Mouse (Mus musculus) myocyte (in vitro differentiated cells): ENCODE data around the gene Cbl.

Experiments
- CEBPB ChIP-seq: IDR thresholded peaks from 2 replicates; pipeline ENCODE4 v1.6.1; 2011; ENCODE audit warnings: mild to moderate bottlenecking, moderate library complexity; ENCODE audit not compliant: poor library complexity, insufficient read depth, severe bottlenecking
- E2F4 ChIP-seq: IDR thresholded peaks from one replicate; pipeline ENCODE4 v1.6.1; 2011; ENCODE audit warnings: mild to moderate bottlenecking, control low read depth, moderate library complexity; ENCODE audit not compliant: insufficient read depth
- MAX ChIP-seq: IDR thresholded peaks from one replicate; pipeline ENCODE4 v1.6.1; 2011; ENCODE audit warnings: low read depth, mild to moderate bottlenecking, control low read depth
- MYOD1 ChIP-seq, 3 experiments: IDR thresholded peaks; one replicate each; pipeline ENCODE4 v1.6.1; 2011; ENCODE audit warnings: control low read depth in 2 of 3, low read depth in 2 of 3, mild to moderate bottlenecking in 2 of 3, moderate library complexity in 1 of 3; ENCODE audit not compliant: insufficient read length in 2 of 3, control insufficient read depth in 1 of 3
- MYOG ChIP-seq, 3 experiments: IDR thresholded peaks; one replicate each; pipeline ENCODE4 v1.6.1; 2011; ENCODE audit warnings: control low read depth in 2 of 3, low read depth in 2 of 3, mild to moderate bottlenecking in 2 of 3; ENCODE audit not compliant: insufficient read length in 2 of 3, control insufficient read depth in 1 of 3, insufficient read depth in 1 of 3
- POLR2A ChIP-seq: IDR thresholded peaks from one replicate; pipeline ENCODE4 v1.6.1; 2011; ENCODE audit warnings: low read depth, mild to moderate bottlenecking, control low read depth, moderate library complexity; ENCODE audit not compliant: insufficient read length
- POLR2AphosphoS2 ChIP-seq: IDR thresholded peaks from one replicate; pipeline ENCODE4 v1.6.1; 2011; ENCODE audit warnings: low read depth, control low read depth; ENCODE audit not compliant: insufficient read length
- REST ChIP-seq: IDR thresholded peaks from one replicate; pipeline ENCODE4 v1.6.1; 2011; ENCODE audit warnings: mild to moderate bottlenecking, control low read depth, moderate library complexity; ENCODE audit not compliant: insufficient read depth, insufficient read length
- SRF ChIP-seq: IDR thresholded peaks from one replicate; pipeline ENCODE4 v1.6.1; 2011; ENCODE audit warnings: low read depth; ENCODE audit not compliant: control insufficient read depth, insufficient read length
- TCF12 ChIP-seq: IDR thresholded peaks from one replicate; pipeline ENCODE4 v1.6.1; 2011; ENCODE audit warnings: mild to moderate bottlenecking, control low read depth; ENCODE audit not compliant: poor library complexity, insufficient read depth, severe bottlenecking
- TCF3 ChIP-seq: IDR thresholded peaks from one replicate; pipeline ENCODE4 v1.6.1; 2011; ENCODE audit warnings: low read depth, control low read depth; ENCODE audit not compliant: insufficient read length
- USF1 ChIP-seq: IDR thresholded peaks from one replicate; pipeline ENCODE4 v1.6.1; 2011; ENCODE audit warnings: low read depth, mild to moderate bottlenecking, control low read depth, moderate library complexity

GRCm38 (mm10) chr9:44114453-44114852, 119.4 kb downstream of the Cbl start:
- no peak for TF ChIP-seq MYOG (IDR thresholded peaks at IDR 0.05; ENCODE audit: control insufficient read depth in 1 of 3, insufficient read depth in 1 of 3, insufficient read length in 2 of 3, low read depth in 2 of 3)
- TF ChIP-seq USF1 = no peak
- no peak for TF ChIP-seq E2F4
- no peak for TF ChIP-seq POLR2A
- no peak for TF ChIP-seq POLR2AphosphoS2
- TF ChIP-seq TCF12 = no peak
- no peak for TF ChIP-seq MAX
- TF ChIP-seq MYOD1 (IDR thresholded peaks at IDR 0.05; ENCODE audit: control insufficient read depth in 1 of 3, insufficient read length in 2 of 3, low read depth in 2 of 3) = no peak
- TF ChIP-seq CEBPB = no peak
- TF ChIP-seq REST = no peak
- TF ChIP-seq TCF3 = no peak
- no peak for TF ChIP-seq SRF
